Mouse (Mus musculus) heart, postnatal 0 days (tissue): ENCODE data around the gene Tns3. TPM values are rescaled to one million over a fixed set of nuclear protein-coding genes. Genes with fewer than 3 reads are reported as not detected.

ENCODE experiments used
- ATAC-seq: fragments of 200-750 bp; cut with Nextera tagmentation; 2 replicates; pipeline ENCODE4 v1.8.0; 2017; ENCODE audit warnings: low read depth, moderate number of reproducible peaks, moderate library complexity; ENCODE audit not compliant: insufficient read depth
- DNase-seq: peaks from one replicate; pipeline ENCODE4 v3.0.0-alpha.2; 2016; ENCODE audit warnings: low spot score
- H3K27ac ChIP-seq: fragments of 300-500 bp; sonication (generic); 2 replicates; pipeline ENCODE4 v1.5.1; 2014; ENCODE audit warnings: low read depth, mild to moderate bottlenecking
- H3K27me3 ChIP-seq: fragments of 300-500 bp; sonication (generic); 2 replicates; pipeline ENCODE4 v1.6.1; 2014; ENCODE audit warnings: low read length, mixed read lengths; ENCODE audit not compliant: control insufficient read depth, insufficient read depth
- H3K36me3 ChIP-seq: fragments of 300-500 bp; sonication (generic); replicated peaks from 2 replicates; pipeline ENCODE4 v1.6.1; 2014; ENCODE audit warnings: low read length, mixed read lengths; ENCODE audit not compliant: control insufficient read depth, insufficient read depth
- H3K4me1 ChIP-seq: fragments of 300-500 bp; sonication (generic); 2 replicates; pipeline ENCODE4 v1.6.1; 2014; ENCODE audit warnings: antibody characterized with exemption; ENCODE audit not compliant: control insufficient read depth, insufficient read depth
- H3K4me2 ChIP-seq: fragments of 300-500 bp; sonication (generic); 2 replicates; pipeline ENCODE4 v1.6.1; 2014; ENCODE audit warnings: low read depth, mild to moderate bottlenecking, low read length, moderate library complexity
- H3K4me3 ChIP-seq: fragments of 300-500 bp; sonication (generic); 2 replicates; pipeline ENCODE4 v1.5.1; 2014; ENCODE audit warnings: low read depth, low read length
- H3K9ac ChIP-seq: fragments of 300-500 bp; sonication (generic); replicated peaks from 2 replicates; pipeline ENCODE4 v1.6.1; 2014; ENCODE audit warnings: low read depth, low read length, mixed read lengths
- H3K9me3 ChIP-seq: fragments of 300-500 bp; sonication (generic); replicated peaks from 2 replicates; pipeline ENCODE4 v1.6.1; 2016; ENCODE audit warnings: low read length; ENCODE audit not compliant: control insufficient read depth
- CTCF ChIP-seq: IDR thresholded peaks from 2 replicates; pipeline ENCODE4 v1.5.1; 2016; ENCODE audit warnings: antibody characterized with exemption, control low read depth, low read depth
- EP300 ChIP-seq: IDR thresholded peaks from 2 replicates; pipeline ENCODE4 v1.6.1; 2016; ENCODE audit warnings: antibody characterized with exemption, low read depth
- WGBS: fragments of 180-500 bp; shearing (Covaris S2); extraction: QIAGEN DNeasy Blood & Tissue Kit; methylation state at CpG from one replicate; pipeline ENCODE4 v1.1.7; 2014; 5-methylcytosine and 5-hydroxymethylcytosine counted together
- polyA plus RNA-seq: library from polyadenylated mRNA; unstranded; fragments of >200 nt; fragmentation: Nextera tagmentation; extraction: Ambion mirVana; gene quantifications from 2 replicates; pipeline ENCODE4 v1.2.1, GENCODE M21; 2015
- total RNA-seq: library from RNA; depleted of rRNA; stranded (reverse); fragments of >200 nt; gene quantifications from 2 replicates; pipeline ENCODE4 v1.2.3, GENCODE M21; 2014; ENCODE audit warnings: low replicate concordance

Gene Tns3
- total and polyA plus RNA-seq, 2 experiments from 2014 or later = 7.6 to 31.7 TPM

DNA sequence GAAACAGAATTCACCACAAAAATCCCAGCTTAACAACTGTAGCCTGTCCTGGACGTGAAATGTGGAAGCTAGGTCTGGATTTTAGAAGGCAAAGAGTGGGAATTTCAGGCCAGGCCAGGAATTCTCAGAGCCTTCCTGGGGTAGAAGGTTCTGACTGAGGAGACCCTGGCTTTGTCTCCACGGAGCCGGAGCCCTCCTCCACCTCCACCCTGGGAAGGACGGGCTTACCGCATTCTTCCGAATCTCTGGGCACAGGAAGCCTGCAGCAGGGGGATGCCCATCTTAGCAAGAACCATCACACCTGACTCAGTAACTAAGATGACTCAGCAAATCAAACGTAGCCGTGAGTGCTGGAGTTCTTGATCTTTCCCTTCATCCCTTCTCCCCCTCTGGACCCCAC is 231.4 kb downstream of the Tns3 start:
- Histone ChIP-seq H3K4me1 (no peaks in the 10 kb centered on the region), H3K27ac (no peak overlapping the region), H3K36me3 (peaks cover 81% of the 10 kb centered on the region), H3K9ac (no peak overlapping the region), H3K4me2 (no peak overlapping the region), H3K27me3 (no peaks in the 10 kb centered on the region), H3K9me3 (no peaks in the 10 kb centered on the region), H3K4me3 (no peak overlapping the region)
- ATAC-seq = no peak
- whole genome bisulfite sequencing = 89% methylated on average over 8 of the region's 8 CpGs
- TF ChIP-seq EP300 (no peak), CTCF (no peak)
- DNase-seq = no peak

GRCm38 (mm10) chr11:8427660-8428059 is 236.7 kb downstream of the Tns3 start:
- Histone ChIP-seq H3K27ac (no peak overlapping the region), H3K9me3 (no peaks in the 10 kb centered on the region), H3K4me2 (no peak overlapping the region), H3K4me1 (no peaks in the 10 kb centered on the region), H3K27me3 (no peaks in the 10 kb centered on the region), H3K36me3 (peaks cover 28% of the 10 kb centered on the region), H3K4me3 (no peak overlapping the region), H3K9ac (no peak overlapping the region)
- ATAC-seq (no peak), DNase-seq (no peak)
- TF ChIP-seq CTCF = no peak
- no peak for TF ChIP-seq EP300
- 83% methylated on average over 11 of the region's 11 CpGs for WGBS

GRCm38 (mm10) chr11:8425226-8425570 is 239.1 kb downstream of the Tns3 start:
- no peaks in the 10 kb centered on the region for H3K27me3 ChIP-seq
- H3K4me2 ChIP-seq = no peak overlapping the region
- no peak overlapping the region for H3K4me3 ChIP-seq
- no peak overlapping the region for H3K27ac ChIP-seq
- no peaks in the 10 kb centered on the region for H3K9me3 ChIP-seq
- peaks cover 6% of the 10 kb centered on the region for H3K36me3 ChIP-seq
- no peaks in the 10 kb centered on the region for H3K4me1 ChIP-seq
- DNase-seq (no peak), ATAC-seq (no peak)
- TF ChIP-seq EP300 (no peak), CTCF (no peak)
- no peak overlapping the region for H3K9ac ChIP-seq
- WGBS = 82% methylated on average over 5 of the region's 5 CpGs

DNA sequence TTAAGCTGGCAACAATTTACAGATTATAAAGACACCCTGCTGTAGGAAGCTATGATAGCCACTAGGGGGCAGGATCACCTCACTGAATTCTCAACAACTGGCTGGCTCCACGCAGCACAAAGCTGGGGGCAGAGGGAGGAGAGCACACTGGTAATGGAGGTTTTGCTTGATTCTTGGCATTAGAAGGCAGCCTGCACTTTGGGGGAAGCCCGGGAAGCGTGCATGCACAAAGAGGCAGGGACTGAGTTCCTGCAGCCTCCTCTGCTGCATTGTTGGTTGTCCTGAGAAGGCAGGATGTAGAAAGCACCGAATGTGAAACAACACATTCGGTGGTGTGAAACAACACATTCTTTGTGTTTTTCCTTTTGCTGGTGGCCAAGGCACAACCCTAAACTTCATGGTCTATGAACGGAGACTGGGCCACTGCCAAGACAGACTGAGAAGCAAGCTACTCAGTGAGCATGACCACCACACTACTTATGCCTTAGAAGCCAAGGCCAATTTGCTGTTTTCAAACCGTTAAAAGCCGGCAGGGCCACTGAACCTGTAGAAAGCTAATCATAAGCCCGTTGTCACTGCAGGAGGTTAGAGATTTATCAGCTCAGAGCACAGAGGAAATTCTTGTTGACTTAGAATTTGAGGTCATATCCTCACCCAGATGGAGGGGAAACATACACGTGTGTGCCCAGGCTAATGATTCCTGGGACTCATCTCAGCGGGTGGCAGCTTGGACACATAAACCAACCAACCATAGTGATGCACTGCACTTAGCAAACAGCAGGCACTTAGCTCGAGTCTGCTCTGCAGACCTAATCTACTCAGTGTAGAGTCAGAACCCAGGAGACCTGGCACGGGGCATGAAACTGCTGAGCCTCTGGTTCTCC is 239.8 kb downstream of the Tns3 start:
- H3K9ac ChIP-seq = no peak overlapping the region

GRCm38 (mm10) chr11:8405225-8405899 is 259.0 kb downstream of the Tns3 start:
- Histone ChIP-seq H3K9ac (no peak overlapping the region), H3K4me3 (no peak overlapping the region), H3K27ac (no peak overlapping the region), H3K27me3 (no peaks in the 10 kb centered on the region), H3K4me2 (no peak overlapping the region), H3K4me1 (no peaks in the 10 kb centered on the region), H3K9me3 (no peaks in the 10 kb centered on the region), H3K36me3 (no peaks in the 10 kb centered on the region)
- peak; percentile 49; the same call in 1 of the 2 replicates for ATAC-seq
- no peak for TF ChIP-seq EP300
- peak; percentile 90 for TF ChIP-seq CTCF
- WGBS = 31% methylated on average over 18 of the region's 18 CpGs
- peak; percentile 65 for DNase-seq

More for the DNA sequence above, 239.8 kb downstream of the Tns3 start:
- Histone ChIP-seq H3K36me3 (peaks cover under 1% of the 10 kb centered on the region; the same call in 1 of the 2 replicates), H3K9me3 (no peaks in the 10 kb centered on the region), H3K4me2 (peak overlapping the region; percentile 43), H3K4me3 (0 out of 2 replicates have a peak overlapping the region, but pooled peaks have one; percentile 11), H3K27me3 (no peaks in the 10 kb centered on the region), H3K4me1 (no peaks in the 10 kb centered on the region), H3K27ac (no peak overlapping the region)
- ATAC-seq = peak; percentile 85
- peak; percentile 77 for DNase-seq
- no peak for TF ChIP-seq EP300
- TF ChIP-seq CTCF = peak; percentile 94
- WGBS = 30% methylated on average over 13 of the region's 13 CpGs
